Mouse (Mus musculus): ENCODE measurements around the gene Hoxc5.

DNA sequence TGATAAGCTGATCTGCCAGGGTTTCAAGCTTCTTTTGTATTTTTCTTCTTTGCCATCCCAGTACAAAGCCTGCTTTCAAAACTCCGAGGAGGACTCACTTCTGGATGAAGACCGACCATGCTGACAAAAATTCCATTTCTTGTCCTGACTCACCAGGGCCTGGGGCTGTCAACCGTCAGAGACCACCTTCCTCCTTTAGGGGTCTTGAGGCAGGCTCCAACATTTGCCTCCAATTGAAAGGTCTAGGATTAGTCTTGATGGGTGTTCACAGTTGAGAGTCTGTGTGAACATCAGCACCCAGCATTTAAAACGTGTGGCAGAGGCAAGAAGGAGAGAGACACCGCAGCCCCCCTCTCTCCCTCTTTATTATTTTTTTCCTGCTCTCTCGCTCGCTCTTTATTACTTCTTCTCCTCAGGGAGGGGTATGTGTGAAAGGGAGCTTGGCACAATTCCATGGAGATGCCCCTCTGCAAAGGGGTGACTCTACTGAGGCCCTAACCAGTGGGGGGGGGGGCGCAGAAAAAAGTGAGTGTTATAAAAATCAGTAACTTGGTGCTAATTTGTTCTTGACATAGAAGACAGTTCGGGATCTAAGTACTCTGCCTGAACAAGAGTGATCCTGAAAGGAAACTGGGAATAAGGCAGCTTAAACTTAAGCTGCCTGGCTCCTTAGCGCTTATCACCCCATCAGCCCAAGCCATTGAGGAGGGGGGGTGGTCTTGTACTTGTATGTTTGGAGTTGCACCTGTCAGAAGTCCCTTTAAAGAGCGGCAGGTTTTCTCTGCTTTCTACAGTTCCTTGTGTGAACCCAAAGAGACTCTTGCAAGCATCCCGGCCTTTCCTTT, 47.7 kb upstream of the Hoxc5 start:
- TF ChIP-seq CTCF (IDR thresholded peaks at IDR 0.05; ENCODE audit: low read depth), result no peak
- no peak for TF ChIP-seq EP300 (IDR thresholded peaks at IDR 0.05; ENCODE audit: low read depth)
